Mouse (Mus musculus): ENCODE data around the gene Cfap73. TPM values are rescaled to one million over a fixed set of nuclear protein-coding genes. Genes with fewer than 3 reads are reported as not detected.

The Cfap73 gene
- polyA plus RNA-seq, 1 experiment from 2014 or later, result 0.82 TPM

GRCm38 (mm10) chr5:120622198-120622851, 11.7 kb downstream of the Cfap73 start:
- Histone ChIP-seq H3K9me3 (ENCODE audit: control insufficient read depth, low read length) (no peaks in the 10 kb centered on the region), H3K4me3 (ENCODE audit: low read depth, low read length) (no peak overlapping the region), H3K27ac (ENCODE audit: low read depth, low read length) (no peak overlapping the region), H3K4me1 (replicated peaks; ENCODE audit: control insufficient read depth, insufficient read depth, low read length) (no peaks in the 10 kb centered on the region), H3K36me3 (ENCODE audit: control insufficient read depth, insufficient read depth, low read length) (peaks cover 17% of the 10 kb centered on the region), H3K9ac (ENCODE audit: low read depth, low read length) (no peak overlapping the region), H3K4me2 (replicated peaks; ENCODE audit: low read depth, low read length) (no peak overlapping the region), H3K27me3 (ENCODE audit: control insufficient read depth, insufficient read depth, low read length) (no peaks in the 10 kb centered on the region)
- WGBS, result 74% methylated on average over 5 of the region's 5 CpGs
- ATAC-seq (ENCODE audit: low FRiP score), result no peak
- DNase-seq (ENCODE audit: low spot score), result no peak

GRCm38 (mm10) chr5:120621846-120622197, 12.2 kb downstream of the Cfap73 start:
- Histone ChIP-seq H3K4me3 (ENCODE audit: low read depth, low read length) (no peak overlapping the region), H3K9me3 (ENCODE audit: control insufficient read depth, low read length) (no peaks in the 10 kb centered on the region), H3K27me3 (ENCODE audit: control insufficient read depth, insufficient read depth, low read length) (no peaks in the 10 kb centered on the region), H3K27ac (ENCODE audit: low read depth, low read length) (no peak overlapping the region), H3K9ac (ENCODE audit: low read depth, low read length) (no peak overlapping the region), H3K4me1 (replicated peaks; ENCODE audit: control insufficient read depth, insufficient read depth, low read length) (no peaks in the 10 kb centered on the region), H3K4me2 (replicated peaks; ENCODE audit: low read depth, low read length) (no peak overlapping the region), H3K36me3 (ENCODE audit: control insufficient read depth, insufficient read depth, low read length) (peaks cover 17% of the 10 kb centered on the region)
- DNase-seq (ENCODE audit: low spot score) (no peak), ATAC-seq (ENCODE audit: low FRiP score) (no peak)
- WGBS, result 95% methylated on average over 10 of the region's 10 CpGs

GRCm38 (mm10) chr5:120621078-120621765, 12.8 kb downstream of the Cfap73 start:
- Histone ChIP-seq H3K4me2 (replicated peaks; ENCODE audit: low read depth, low read length) (no peak overlapping the region), H3K4me3 (ENCODE audit: low read depth, low read length) (no peak overlapping the region), H3K36me3 (ENCODE audit: control insufficient read depth, insufficient read depth, low read length) (peaks cover 17% of the 10 kb centered on the region), H3K27me3 (ENCODE audit: control insufficient read depth, insufficient read depth, low read length) (no peaks in the 10 kb centered on the region), H3K9me3 (ENCODE audit: control insufficient read depth, low read length) (no peaks in the 10 kb centered on the region), H3K9ac (ENCODE audit: low read depth, low read length) (no peak overlapping the region), H3K4me1 (replicated peaks; ENCODE audit: control insufficient read depth, insufficient read depth, low read length) (no peaks in the 10 kb centered on the region), H3K27ac (ENCODE audit: low read depth, low read length) (no peak overlapping the region)
- DNase-seq (ENCODE audit: low spot score) (no peak), ATAC-seq (ENCODE audit: low FRiP score) (no peak)
- WGBS, result 91% methylated on average over 23 of the region's 23 CpGs

GRCm38 (mm10) chr5:120620375-120621077, 13.5 kb downstream of the Cfap73 start:
- Histone ChIP-seq H3K9ac (ENCODE audit: low read depth, low read length) (no peak overlapping the region), H3K27me3 (ENCODE audit: control insufficient read depth, insufficient read depth, low read length) (no peaks in the 10 kb centered on the region), H3K36me3 (ENCODE audit: control insufficient read depth, insufficient read depth, low read length) (peaks cover 15% of the 10 kb centered on the region), H3K9me3 (ENCODE audit: control insufficient read depth, low read length) (no peaks in the 10 kb centered on the region), H3K4me3 (ENCODE audit: low read depth, low read length) (no peak overlapping the region), H3K4me1 (replicated peaks; ENCODE audit: control insufficient read depth, insufficient read depth, low read length) (no peaks in the 10 kb centered on the region), H3K27ac (ENCODE audit: low read depth, low read length) (no peak overlapping the region), H3K4me2 (replicated peaks; ENCODE audit: low read depth, low read length) (no peak overlapping the region)
- ATAC-seq (ENCODE audit: low FRiP score) (0 out of 2 replicates have a peak, but pooled peaks have one; percentile 21), DNase-seq (ENCODE audit: low spot score) (peak; percentile 93)
- 72% methylated on average over 18 of the region's 18 CpGs for WGBS

- Histone ChIP-seq H3K36me3 (ENCODE audit: control insufficient read depth, insufficient read depth, low read length) (peaks cover 8% of the 10 kb centered on the region), H3K27me3 (ENCODE audit: control insufficient read depth, insufficient read depth, low read length) (no peaks in the 10 kb centered on the region), H3K9ac (ENCODE audit: low read depth, low read length) (no peak overlapping the region), H3K4me1 (replicated peaks; ENCODE audit: control insufficient read depth, insufficient read depth, low read length) (no peaks in the 10 kb centered on the region), H3K27ac (ENCODE audit: low read depth, low read length) (no peak overlapping the region), H3K9me3 (ENCODE audit: control insufficient read depth, low read length) (no peaks in the 10 kb centered on the region), H3K4me3 (ENCODE audit: low read depth, low read length) (no peak overlapping the region), H3K4me2 (replicated peaks; ENCODE audit: low read depth, low read length) (no peak overlapping the region)
- DNase-seq (ENCODE audit: low spot score), result peak; percentile 80
- ATAC-seq (ENCODE audit: low FRiP score), result no peak
- WGBS, result 14% methylated on average over 5 of the region's 5 CpGs
Observed at GRCm38 (mm10) chr5:120619201-120619600, 14.8 kb downstream of the Cfap73 start.

- Histone ChIP-seq H3K4me2 (replicated peaks; ENCODE audit: low read depth, low read length) (no peak overlapping the region), H3K4me1 (replicated peaks; ENCODE audit: control insufficient read depth, insufficient read depth, low read length) (peaks cover 2% of the 10 kb centered on the region), H3K27me3 (ENCODE audit: control insufficient read depth, insufficient read depth, low read length) (no peaks in the 10 kb centered on the region), H3K9me3 (ENCODE audit: control insufficient read depth, low read length) (no peaks in the 10 kb centered on the region), H3K36me3 (ENCODE audit: control insufficient read depth, insufficient read depth, low read length) (peaks cover 8% of the 10 kb centered on the region), H3K27ac (ENCODE audit: low read depth, low read length) (no peak overlapping the region), H3K4me3 (ENCODE audit: low read depth, low read length) (no peak overlapping the region), H3K9ac (ENCODE audit: low read depth, low read length) (no peak overlapping the region)
- ATAC-seq (ENCODE audit: low FRiP score), result no peak
- no peak for DNase-seq (ENCODE audit: low spot score)
- 82% methylated on average over 12 of the region's 12 CpGs for WGBS
Observed at GRCm38 (mm10) chr5:120618778-120619177, 15.3 kb downstream of the Cfap73 start.

GRCm38 (mm10) chr5:120615903-120616302, 18.1 kb downstream of the Cfap73 start:
- no peak overlapping the region for H3K27ac ChIP-seq (ENCODE audit: low read depth, low read length)
- no peaks in the 10 kb centered on the region for H3K9me3 ChIP-seq (ENCODE audit: control insufficient read depth, low read length)
- H3K4me2 ChIP-seq (replicated peaks; ENCODE audit: low read depth, low read length), result no peak overlapping the region
- no peak overlapping the region for H3K9ac ChIP-seq (ENCODE audit: low read depth, low read length)
- WGBS, result 98% methylated on average over 4 of the region's 4 CpGs
- ATAC-seq (ENCODE audit: low FRiP score), result no peak
- DNase-seq (ENCODE audit: low spot score), result peak; percentile 44
- H3K27me3 ChIP-seq (ENCODE audit: control insufficient read depth, insufficient read depth, low read length), result no peaks in the 10 kb centered on the region
- no peak overlapping the region for H3K4me3 ChIP-seq (ENCODE audit: low read depth, low read length)
- peaks cover 7% of the 10 kb centered on the region for H3K4me1 ChIP-seq (replicated peaks; ENCODE audit: control insufficient read depth, insufficient read depth, low read length)
- peaks cover 8% of the 10 kb centered on the region for H3K36me3 ChIP-seq (ENCODE audit: control insufficient read depth, insufficient read depth, low read length)

GRCm38 (mm10) chr5:120612822-120613604, 21.0 kb downstream of the Cfap73 start:
- H3K4me3 ChIP-seq (ENCODE audit: low read depth, low read length), result peak overlapping the region; percentile 68
- no peaks in the 10 kb centered on the region for H3K9me3 ChIP-seq (ENCODE audit: control insufficient read depth, low read length)
- peak overlapping the region; percentile 64 for H3K27ac ChIP-seq (ENCODE audit: low read depth, low read length)
- peaks cover 9% of the 10 kb centered on the region for H3K4me1 ChIP-seq (replicated peaks; ENCODE audit: control insufficient read depth, insufficient read depth, low read length)
- WGBS, result under 1% methylated on average over 69 of the region's 69 CpGs
- peak overlapping the region; percentile 69 for H3K9ac ChIP-seq (ENCODE audit: low read depth, low read length)
- peak overlapping the region; percentile 93 for H3K4me2 ChIP-seq (replicated peaks; ENCODE audit: low read depth, low read length)
- no peaks in the 10 kb centered on the region for H3K27me3 ChIP-seq (ENCODE audit: control insufficient read depth, insufficient read depth, low read length)
- ATAC-seq (ENCODE audit: low FRiP score) (peak; percentile 95), DNase-seq (ENCODE audit: low spot score) (peak; percentile 100)
- no peaks in the 10 kb centered on the region; the same call in 1 of the 2 replicates for H3K36me3 ChIP-seq (ENCODE audit: control insufficient read depth, insufficient read depth, low read length)

Measured in hindbrain, embryonic 11.5 days (tissue).